Mouse (Mus musculus): ENCODE data around the gene Lamtor5.
A peak's percentile ranks its signal among the peaks of the same experiment; 100 is the strongest.

Gene Lamtor5

DNA sequence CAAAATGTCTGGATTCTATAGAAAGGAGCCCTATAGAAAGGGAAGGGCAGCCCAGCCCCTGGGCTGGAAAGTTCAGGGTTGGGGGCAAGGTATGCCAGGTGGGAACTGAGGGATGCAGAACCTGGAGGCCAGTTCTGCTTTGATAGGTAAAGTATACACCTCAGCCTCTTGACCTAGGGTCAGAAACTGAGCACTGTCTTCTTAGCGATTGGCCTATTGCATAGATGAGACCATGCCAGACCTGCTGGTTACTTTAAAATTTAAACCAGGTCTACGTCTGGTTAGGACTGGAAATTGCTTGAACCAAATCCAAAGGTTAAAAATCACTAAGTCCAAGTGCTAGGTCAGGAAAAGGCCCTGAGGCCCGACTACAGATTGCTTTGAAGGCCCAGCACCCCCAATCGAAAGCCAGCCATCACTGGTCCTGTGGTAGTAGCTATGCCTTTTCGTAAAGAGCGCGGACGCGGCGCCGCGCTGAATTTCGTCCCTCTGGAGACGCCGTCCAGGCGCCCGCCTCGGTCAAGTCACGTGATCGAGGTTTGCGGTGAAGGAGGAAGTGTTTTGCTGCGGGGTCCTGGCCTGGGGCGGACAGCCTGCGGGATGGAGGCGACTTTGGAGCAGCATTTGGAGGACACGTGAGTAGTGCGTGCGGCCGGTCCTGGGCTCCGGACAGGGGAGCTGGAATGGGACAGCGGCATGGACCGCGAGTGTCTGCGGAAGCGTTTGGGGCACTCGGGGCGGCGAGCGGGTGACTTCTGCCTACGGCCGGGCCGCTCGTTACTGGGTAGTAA is at the start of gene Lamtor5:
Gene Lamtor5 (plus strand): TSS at position 380 of the 791 bp plus-strand sequence.
- peak; percentile 78 to 83 for DNase-seq

DNA sequence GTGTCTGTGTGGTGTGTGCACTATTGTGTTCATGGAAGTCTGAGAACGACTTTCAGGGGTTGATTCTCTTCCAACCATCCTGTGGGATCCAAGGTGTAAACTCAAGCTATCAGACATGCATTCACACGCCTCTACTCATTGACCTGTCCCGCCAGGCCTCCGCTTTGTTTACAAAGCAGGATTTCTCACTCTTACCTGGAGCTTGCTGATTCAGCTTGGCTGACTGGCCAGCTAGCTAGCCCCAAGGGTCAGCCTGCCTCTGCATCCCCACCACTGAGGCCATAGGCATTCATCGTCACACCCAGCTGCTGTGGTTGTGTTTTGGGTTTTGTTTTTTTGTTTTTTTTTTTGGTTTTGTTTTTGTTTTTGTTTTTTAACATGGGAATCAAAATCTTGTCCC is 49.4 kb upstream of the Lamtor5 start:
- DNase-seq = no peak

DNA sequence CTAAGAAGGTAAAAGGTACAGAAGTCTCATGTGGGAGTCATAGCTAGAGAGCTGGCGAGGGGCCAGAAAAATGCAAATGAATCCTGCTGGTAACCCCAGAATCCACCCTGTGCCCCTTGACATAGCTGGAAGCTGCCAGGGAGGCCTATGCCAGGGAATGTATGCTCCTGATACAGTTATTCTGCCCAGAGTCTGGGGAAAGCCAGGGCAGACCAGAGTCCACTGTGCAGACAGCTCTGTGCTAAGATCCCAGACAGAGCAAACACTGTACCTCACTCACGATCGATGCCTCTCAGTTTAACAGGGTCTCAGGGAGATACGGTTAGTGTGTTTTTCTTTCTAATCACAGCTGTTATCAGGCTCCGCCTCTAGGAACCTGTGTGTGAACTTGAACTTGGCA is 48.8 kb upstream of the Lamtor5 start:
- DNase-seq = no peak

DNA sequence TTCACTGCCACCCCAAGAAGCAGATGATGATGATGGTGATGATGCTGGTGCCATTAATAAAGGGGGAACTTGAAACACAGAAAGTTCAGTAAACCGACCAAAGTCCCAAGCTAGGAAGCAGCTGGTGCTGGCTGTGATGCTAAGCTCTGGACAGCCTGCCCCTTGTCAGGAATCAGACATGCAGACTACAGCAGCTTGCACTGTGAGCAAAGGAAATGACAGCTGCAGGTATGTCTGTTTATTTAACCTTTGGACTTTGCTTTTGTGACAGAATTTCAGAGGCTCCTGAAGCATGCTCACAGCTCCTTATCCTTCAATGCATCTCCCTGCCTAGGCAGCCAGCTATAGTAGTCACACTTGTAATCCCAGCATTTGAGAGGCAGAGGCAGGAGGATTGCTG is 48.1 kb upstream of the Lamtor5 start, which contains the start of gene A630076J17Rik:
Gene A630076J17Rik (plus strand): TSS at position 88 of the 400 bp plus-strand sequence.
- DNase-seq = no peak

DNA sequence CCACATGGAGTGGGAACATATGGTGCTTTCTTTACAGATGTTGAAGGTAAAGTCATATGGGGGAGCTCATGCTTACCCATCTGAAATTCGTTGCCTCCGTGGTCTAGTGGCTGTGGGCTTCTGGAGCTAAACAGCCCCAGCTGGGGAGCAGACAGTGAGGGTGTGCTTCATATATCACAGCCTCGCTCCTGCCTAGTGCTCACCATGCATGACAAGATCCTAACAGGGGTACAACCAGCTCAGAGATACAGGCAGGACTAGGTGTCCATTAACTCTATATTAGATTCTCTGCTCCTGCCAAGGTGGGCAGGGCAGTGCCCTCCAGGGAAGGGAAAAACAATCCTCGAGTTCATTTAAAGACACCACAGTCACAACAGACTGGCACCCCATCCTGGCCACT is 47.5 kb upstream of the Lamtor5 start:
- DNase-seq = no peak

DNA sequence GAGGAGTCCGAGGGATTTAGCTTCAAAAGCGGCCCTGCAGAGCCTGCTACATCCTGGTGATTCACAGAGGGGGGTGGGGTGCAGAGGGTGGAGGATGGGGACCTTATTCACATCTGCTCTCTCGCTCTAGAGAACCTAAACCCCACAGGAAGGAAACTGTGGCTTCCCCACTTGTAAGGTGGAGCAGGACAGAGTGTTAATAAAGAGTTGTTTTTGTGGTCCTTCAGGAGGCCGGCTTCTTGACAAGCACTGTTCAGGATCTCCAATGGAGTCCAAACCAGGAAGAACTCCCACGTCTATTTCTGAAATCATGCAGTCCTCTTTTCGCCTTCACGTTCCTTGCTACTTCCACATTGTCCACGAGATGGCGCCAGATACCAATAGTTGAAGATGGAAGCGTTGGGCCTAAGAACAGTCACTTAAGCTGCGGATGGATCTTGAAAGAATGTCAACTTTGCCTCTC is 45.3 kb upstream of the Lamtor5 start:
- DNase-seq = peak; percentile 29 to 47

DNA sequence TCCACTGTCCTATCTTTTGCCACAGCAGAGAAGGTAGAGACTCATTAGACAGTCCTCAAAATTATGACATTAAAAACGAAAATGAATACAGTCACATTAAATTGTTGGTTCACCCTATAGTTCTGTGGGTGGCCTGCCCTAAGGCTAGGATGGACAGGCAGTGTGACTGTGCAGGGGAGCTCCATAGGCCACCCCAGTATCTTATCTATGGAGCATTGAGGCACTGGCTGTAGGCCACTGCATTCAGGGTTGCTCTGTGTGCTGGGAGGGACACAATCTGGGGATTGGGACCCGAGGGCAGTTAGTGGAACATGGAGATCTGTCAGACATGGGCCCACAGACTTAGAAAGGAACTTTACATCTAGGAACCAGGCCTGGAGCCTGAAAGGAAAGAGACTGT is 44.7 kb upstream of the Lamtor5 start:
- no peak for DNase-seq

DNA sequence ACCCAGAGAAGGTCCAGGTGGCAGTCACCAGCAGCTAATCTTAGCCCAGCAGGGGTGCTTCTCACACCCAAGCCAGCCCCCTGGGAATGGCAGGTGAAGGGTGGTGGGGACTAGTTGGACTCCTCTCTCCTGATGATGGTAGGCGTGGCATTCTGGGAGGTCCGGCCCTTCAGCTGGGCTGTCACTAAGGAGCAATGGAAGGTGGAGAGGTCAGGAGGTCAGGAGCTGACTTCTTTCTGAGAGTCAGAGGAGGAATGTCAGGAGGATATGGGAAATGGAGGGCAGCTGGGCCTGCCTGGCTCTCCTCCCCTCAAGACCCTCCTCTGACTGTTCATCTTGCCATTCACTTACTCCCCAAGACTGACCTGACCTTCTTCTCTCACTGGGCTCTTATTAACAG is 40.6 kb upstream of the Lamtor5 start:
- DNase-seq = no peak

DNA sequence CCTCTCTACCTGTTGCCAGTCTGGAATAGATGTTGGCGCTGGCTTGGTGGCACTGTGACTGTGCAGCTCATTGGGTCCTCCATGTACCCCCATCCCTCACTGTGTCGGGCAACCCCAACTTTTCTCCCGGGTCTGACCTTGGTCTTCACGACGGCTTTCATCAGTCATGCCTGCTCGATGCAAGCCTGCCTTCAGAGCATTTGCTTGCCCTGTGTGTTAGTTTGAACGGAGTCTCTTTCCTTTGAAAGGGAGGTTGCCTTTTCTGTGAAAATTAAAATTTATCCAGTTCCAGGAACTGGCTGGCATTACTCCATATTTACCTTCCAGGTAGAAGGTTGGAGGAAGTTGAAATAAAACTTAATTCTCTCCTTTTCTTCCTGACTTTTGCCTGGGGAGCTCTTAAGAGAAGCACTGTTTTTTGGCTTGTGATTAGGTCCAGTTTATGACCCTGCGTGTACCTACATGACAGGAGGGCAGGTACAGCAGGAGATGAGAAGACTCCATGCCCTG is 40.1 kb upstream of the Lamtor5 start:
- no peak for DNase-seq

DNA sequence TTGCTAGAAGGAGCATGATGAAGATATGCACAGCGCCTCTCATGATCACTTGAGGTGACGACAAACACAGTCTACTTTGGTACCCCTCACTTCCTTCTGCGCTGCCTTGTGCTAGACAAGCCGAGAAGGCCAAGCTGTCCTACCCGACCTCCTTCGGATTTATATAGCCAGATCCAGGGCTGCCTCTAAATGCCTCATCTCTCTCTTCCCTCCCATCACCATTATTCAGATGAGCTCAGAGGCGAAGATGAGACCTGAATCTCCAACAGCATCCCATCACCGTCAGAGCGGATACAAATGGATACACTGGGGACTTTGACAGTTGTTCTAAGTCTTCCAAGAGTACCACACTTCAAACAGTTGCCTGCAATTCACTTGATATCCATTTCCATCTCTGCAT is 39.1 kb upstream of the Lamtor5 start, which contains the start of gene Prok1:
Gene Prok1 (minus strand): TSS at position 101 of the 400 bp plus-strand sequence.
- DNase-seq = no peak

DNA sequence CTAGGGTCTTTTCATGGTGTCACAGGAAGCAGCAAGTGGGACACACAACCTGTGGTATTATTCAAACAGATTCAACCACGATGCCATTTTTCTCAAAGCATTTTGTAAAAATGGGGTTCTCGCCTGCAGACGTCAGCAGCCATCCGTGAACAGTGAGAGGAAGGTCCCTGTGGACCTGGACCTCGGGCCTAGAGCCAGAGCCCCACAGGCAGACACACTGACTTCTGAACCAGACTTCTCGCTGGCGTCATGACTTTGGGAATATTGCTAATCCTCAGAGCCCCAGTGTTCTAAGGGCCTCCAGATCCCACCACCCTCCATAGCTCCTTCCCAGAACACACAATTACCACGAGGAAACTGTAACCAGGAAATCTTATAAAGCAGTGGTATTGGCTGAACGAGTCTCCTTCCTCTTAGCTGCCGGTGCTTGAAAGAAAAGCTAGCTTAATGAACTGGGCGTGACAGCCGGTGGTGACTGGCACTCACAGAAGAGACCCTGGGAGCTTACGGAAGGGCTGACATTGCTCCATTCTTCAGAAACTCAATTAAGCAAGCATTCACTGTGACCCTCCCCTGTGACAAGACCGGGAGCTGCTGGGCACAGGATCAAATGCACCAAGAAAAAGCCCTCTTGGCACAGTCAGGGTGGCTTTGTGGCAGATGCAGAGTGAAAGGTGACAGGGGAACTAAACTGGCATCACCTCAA is 37.1 kb upstream of the Lamtor5 start:
- DNase-seq = no peak

DNA sequence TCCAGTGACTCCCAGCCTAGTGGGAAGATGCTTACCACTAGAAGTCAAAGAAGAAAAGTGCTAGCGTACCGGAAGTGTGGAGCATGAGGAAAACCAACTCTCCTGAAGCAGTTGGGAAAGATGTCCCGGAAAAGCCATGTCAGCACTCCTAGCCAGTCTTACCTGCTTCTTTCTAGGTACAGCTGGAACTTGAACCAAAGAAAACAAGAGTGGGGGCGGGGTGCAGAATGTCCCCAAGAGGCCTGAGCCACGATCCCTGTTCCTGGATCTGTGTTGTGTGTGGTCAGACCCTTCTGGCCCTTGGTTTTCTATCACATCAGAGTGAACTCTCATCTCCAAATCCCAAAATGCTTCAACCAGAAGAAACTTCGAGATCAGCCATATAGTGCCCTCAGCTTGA is 31.8 kb upstream of the Lamtor5 start:
- DNase-seq = no peak

DNA sequence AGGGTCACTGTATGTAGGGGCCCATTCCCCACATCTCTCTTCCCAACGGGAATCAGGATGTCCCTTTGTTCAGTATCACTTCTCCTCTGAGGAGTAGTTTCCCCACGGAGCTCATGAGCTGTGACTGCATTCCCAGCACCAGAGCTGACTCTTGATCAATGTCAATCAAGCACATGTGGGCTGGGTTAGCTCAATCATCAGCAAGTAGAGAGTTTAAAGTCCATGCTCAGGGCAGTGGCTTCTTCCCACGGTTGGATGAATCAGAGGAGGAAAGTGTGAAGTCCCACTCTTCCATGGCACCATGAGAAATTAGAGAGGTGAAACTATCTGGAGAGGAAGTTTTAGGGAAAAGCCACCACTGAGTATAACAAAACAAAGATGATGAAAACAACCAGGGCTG is 29.6 kb upstream of the Lamtor5 start:
- DNase-seq = no peak

DNA sequence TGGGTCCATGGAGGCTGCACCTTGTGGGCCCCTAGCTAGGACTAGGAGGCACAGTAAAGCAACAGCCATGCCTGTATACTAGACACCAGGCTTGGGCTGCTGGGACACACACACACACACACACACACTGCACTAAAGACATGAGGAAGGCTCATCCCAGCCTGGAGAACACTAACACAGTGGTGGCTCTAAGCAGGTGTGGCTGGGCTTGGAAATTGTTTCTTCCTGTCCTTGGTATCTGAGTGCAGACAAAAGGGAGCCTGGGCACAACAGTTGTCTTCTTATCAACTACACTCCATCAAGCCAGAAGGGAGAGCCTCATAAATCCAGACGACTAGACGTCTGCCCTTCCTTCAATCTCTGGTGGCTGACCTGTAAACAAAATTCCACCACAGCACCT is 28.3 kb upstream of the Lamtor5 start:
- no peak for DNase-seq

DNA sequence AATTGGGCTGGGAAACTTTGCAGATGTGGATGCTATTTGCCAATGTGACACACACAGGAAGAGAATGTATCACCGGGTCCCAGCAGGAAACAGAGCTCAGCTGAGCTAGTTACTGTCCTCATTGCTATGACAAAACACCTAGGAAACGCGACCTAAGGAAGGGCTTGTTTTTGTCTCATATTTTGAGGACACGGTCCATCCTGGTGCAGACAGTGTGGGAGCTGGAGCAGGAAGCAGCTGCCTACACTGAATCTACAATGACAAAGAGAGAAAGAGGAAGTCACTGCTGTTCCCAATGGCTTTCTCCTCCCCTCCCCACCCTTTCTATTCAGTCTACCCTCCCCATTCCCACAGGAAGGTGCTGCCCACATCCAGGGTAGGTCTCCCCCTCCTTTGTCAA is 26.6 kb upstream of the Lamtor5 start:
- no peak for DNase-seq

DNA sequence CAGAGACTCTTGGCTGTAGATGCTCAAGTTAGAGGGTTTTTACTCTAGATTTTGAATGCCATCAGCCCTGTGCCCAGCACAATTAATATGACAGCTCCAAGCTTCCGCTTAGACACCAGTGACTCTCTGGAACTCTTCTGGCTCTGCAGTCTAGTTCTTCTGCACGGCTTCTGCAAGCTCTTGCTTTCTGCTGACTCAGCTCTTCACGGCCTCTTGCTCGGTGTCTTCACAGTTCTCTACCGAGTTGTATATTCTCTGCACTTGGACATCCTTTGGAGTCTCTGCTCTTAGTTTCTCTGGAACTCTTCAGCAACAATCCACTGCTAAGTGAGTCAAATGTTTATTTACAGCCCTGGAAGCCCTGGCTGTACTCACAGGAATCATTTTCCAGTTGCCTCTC is 24.7 kb upstream of the Lamtor5 start:
- no peak for DNase-seq

DNA sequence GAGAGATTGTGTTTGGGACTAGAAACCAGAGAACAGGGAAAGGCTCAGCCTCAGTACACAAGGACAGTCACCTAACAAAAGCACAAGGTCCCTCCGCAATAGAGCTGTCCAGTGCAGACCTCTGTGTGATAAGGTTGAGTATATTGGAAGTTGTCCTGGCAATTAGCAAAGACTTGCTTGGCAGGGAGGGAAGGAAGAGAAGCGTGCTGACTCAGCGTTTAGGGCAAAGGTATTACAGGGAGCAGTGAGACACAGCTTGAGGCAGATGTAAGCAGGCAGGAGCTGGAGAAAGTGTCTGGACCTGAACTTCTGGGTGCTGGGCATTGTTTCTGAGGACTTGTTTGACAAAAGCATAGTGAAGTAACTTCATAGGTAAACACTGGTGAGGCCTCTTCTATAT is 22.7 kb upstream of the Lamtor5 start:
- no peak for DNase-seq

DNA sequence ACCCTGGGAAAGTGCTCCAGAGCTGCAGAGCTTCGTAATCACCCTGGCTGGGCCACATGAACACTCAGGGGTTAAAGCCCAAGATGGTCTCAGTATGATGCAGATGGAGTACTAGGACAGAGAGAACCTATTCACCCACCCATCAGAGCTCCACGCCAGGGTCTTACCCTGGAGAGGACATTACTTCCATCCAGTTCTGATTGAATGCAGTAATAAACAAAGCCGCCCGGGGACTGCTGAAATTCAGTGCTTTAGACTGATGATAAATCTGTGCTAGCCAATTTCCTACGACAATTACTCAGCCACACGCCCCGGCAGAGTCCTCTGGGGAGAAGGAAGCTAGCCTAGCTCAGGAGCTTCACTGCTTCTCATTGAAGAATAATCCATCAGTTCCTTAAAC is 21.9 kb upstream of the Lamtor5 start:
- DNase-seq = no peak

DNA sequence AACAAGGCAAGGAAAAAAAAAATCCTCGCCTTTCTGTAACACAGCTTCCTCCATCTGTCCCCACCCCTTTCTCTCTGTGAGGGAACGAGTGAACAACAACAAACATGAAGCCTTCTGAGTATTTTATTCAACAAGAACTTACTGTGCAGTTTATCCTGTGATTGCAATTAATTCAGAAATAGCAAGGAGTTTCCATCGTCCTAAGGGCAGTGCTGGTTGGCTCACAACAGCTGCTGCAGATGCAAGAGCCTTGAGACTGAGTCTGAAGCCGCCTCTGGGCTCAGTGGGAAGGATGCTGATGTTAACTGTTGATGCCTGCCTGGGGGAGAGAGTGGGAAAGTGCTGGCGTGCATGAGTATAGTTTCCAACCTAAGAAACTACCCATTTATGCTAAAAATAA is 20.7 kb upstream of the Lamtor5 start:
- DNase-seq = no peak

DNA sequence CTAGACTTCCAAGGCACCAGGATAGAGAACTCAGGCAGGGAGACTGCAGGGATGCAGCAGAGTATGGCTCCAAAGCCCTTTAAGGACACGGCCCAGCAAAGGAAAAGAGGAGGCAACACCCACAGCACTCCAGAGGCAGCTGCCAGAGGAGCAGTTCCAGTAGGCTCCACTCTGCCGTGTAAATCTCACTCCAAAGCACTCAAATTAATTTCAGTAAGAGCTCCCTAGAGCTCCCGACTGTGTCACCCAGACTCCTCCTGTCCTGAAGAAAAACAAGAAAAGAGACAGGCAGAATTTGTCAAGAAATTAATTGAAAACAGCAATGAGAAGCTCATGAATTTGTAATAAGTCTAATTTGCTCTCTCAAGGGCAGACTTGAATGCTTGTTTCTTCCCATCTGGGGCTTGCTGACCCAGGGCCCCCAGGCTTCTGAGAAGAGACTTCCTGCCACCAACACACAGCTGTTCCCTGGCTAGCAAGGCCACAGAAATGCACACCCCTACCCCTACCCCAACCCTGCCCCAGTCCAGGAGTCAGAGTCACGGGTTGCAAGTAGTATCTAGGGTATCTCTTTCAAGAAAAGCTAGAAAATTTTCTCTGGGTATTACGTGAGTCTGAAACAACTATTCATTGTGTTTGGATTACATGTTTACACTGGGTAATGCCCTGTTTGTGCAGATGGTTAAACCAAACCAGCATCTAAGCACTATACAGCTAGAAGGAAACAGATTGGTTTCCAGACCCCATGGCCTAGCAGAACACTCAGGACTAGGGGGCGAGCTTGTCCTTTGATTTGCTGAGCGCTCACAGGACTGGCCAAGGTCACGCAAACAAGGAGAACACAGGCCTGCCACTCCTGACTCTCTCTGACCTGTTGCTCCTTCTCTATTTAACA is 17.5 kb upstream of the Lamtor5 start:
- no peak for DNase-seq

DNA sequence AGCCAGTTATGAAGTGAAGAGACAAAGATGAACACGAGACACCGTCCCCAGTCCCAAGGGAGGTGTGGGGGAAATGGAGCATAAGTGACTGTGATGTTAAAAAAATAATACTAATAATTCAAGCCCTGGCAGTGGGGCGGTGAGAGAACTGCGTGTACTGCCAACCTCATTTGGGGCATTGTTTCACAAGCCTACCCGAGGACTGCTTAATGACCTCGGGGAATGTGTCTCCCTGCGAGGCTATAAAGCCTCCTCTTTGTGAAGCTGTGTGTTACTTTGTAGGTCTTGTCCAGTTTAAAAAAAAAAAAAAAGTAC is 16.9 kb upstream of the Lamtor5 start:
- DNase-seq = no peak

DNA sequence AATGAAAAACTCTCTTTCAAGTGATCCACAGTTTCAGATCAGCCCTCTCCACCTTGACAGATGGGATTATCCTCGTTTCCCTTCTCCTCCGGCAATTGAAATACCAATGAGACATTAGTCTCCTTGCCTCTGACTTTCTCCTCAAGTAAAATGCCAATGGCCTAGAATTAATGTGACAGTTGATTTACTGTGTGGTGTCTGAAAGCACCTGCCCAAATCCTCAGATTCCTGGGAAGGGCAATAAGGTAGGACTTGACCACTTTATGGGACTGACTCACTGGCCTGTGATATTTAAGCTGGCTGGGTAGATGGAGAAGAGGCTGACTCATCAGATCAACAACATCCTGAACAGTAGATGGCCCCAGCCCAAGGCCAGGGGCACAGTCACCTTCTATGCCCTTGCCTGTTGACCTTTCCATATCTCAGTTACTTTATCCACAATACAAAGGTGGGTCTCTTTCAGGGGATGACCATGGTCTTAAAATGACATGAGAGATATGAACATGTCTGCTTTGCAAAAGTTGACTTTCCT is 11.8 kb upstream of the Lamtor5 start:
- DNase-seq = no peak

DNA sequence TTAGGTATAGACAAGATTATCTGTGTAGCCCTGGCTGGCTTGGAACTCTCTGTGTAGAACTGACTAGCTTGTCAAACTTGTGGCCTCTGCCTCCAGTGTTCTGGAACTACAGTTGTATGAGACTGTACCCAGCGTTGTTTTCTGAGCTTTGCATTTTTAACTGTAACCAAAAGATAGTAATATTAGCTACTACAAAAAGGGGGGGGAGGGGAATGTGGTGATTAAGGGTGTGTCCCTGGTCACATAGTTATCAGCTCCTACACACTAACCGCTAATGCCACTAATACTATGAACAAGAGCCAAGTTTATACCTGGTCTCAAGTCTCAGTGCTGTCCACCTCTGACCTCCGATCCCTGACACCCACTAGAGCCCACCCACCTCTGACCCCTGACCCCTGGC is 6.2 kb upstream of the Lamtor5 start:
- no peak for DNase-seq
